Mouse (Mus musculus) liver, embryonic 15.5 days (tissue): ENCODE results near the gene Pole3. TPM values are rescaled to one million over a fixed set of nuclear protein-coding genes. Genes with fewer than 3 reads are reported as not detected.
A peak's percentile ranks its signal among the peaks of the same experiment; 100 is the strongest.

ENCODE experiments used
- ATAC-seq: fragments of 200-750 bp; cut with Nextera tagmentation; 2 replicates; pipeline ENCODE4 v1.8.0; 2017; ENCODE audit warnings: moderate number of reproducible peaks, mild to moderate bottlenecking, moderate library complexity; ENCODE audit not compliant: insufficient read depth
- H3K27ac ChIP-seq: fragments of 300-500 bp; sonication (generic); replicated peaks from 2 replicates; pipeline ENCODE4 v1.5.1; 2015; ENCODE audit warnings: mild to moderate bottlenecking, inconsistent platforms
- H3K27me3 ChIP-seq: fragments of 300-500 bp; sonication (generic); 2 replicates; pipeline ENCODE4 v1.6.1; 2015; ENCODE audit warnings: mild to moderate bottlenecking, inconsistent platforms
- H3K36me3 ChIP-seq: fragments of 300-500 bp; sonication (generic); replicated peaks from 2 replicates; pipeline ENCODE4 v1.6.1; 2015; ENCODE audit warnings: moderate library complexity, mild to moderate bottlenecking, inconsistent platforms
- H3K4me1 ChIP-seq: fragments of 300-500 bp; sonication (generic); replicated peaks from 2 replicates; pipeline ENCODE4 v1.6.1; 2015; ENCODE audit warnings: inconsistent platforms
- H3K4me2 ChIP-seq: fragments of 300-500 bp; sonication (generic); 2 replicates; pipeline ENCODE4 v1.6.1; 2015; ENCODE audit warnings: moderate library complexity, mild to moderate bottlenecking, inconsistent platforms
- H3K4me3 ChIP-seq: fragments of 300-500 bp; sonication (generic); replicated peaks from 2 replicates; pipeline ENCODE4 v1.5.1; 2015; ENCODE audit warnings: mild to moderate bottlenecking, inconsistent platforms
- H3K9ac ChIP-seq: fragments of 300-500 bp; sonication (generic); 2 replicates; pipeline ENCODE4 v1.6.1; 2015; ENCODE audit warnings: moderate library complexity, mild to moderate bottlenecking, inconsistent platforms
- H3K9me3 ChIP-seq: fragments of 300-500 bp; sonication (generic); replicated peaks from 2 replicates; pipeline ENCODE4 v1.6.1; 2016; ENCODE audit warnings: inconsistent platforms
- WGBS: fragments of 180-500 bp; shearing (Covaris S2); methylation state at CpG from one replicate; pipeline ENCODE4 v1.1.7; 2015; ENCODE audit warnings: mixed read lengths; ENCODE audit not compliant: insufficient replicate concordance; 5-methylcytosine and 5-hydroxymethylcytosine counted together
- polyA plus RNA-seq: library from polyadenylated mRNA; unstranded; fragments of >200 nt; fragmentation: Nextera tagmentation; extraction: Ambion mirVana; gene quantifications from 2 replicates; pipeline ENCODE4 v1.2.1, GENCODE M21; 2015

Pole3 gene
- polyA plus RNA-seq, 1 experiment from 2014 or later: 51.3 TPM

DNA sequence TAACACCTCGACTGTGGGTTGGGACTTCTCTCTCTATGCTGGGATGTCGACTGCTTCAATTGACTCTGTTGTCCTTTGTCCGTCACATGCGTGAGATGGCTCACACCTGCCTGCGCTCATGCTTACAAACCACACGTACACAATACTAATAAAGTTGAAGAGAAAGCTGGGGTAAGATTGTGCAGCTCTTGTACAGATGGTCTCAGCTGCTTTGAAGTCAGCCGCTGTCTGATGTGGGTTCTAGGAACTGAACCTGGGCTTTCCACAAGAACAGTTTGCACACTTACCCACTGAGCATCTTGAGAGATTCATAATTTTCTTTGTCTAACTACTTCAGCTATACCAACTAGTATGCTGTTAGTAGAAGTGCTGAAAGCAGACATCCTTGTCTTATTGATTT, 27.1 kb upstream of the Pole3 start:
- Histone ChIP-seq H3K4me3 (no peak overlapping the region), H3K27me3 (peaks cover 3% of the 10 kb centered on the region; the same call in 1 of the 2 replicates), H3K9me3 (no peaks in the 10 kb centered on the region), H3K4me2 (no peak overlapping the region), H3K27ac (no peak overlapping the region), H3K36me3 (no peaks in the 10 kb centered on the region), H3K9ac (no peak overlapping the region), H3K4me1 (no peaks in the 10 kb centered on the region)
- WGBS: 64% methylated on average over 7 of the region's 7 CpGs
- ATAC-seq: no peak

DNA sequence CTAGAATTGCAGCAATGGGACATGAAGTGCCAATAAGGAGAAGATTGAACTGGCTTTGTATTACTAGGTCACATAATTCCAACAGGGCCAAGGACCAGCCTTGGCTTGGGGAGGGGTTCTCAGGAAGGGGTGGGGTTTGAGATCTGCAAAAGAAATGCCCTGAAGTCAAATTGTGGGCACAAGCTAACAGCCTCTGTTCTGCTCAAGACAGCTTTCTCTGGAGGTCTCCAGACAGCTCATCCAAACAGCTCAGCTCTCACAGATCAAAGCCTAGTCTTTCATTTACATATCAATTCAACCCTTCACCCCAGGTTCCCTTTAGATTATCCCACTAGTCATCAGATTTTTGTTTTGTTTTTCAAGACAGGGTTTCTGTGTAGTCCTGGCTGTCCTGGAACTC, 19.9 kb upstream of the Pole3 start:
- ATAC-seq: no peak
- H3K4me1 ChIP-seq: no peaks in the 10 kb centered on the region
- H3K27me3 ChIP-seq: no peaks in the 10 kb centered on the region
- no peak overlapping the region for H3K4me3 ChIP-seq
- H3K27ac ChIP-seq: no peak overlapping the region
- H3K9ac ChIP-seq: no peak overlapping the region
- H3K4me2 ChIP-seq: no peak overlapping the region
- H3K9me3 ChIP-seq: no peaks in the 10 kb centered on the region
- no peaks in the 10 kb centered on the region for H3K36me3 ChIP-seq

DNA sequence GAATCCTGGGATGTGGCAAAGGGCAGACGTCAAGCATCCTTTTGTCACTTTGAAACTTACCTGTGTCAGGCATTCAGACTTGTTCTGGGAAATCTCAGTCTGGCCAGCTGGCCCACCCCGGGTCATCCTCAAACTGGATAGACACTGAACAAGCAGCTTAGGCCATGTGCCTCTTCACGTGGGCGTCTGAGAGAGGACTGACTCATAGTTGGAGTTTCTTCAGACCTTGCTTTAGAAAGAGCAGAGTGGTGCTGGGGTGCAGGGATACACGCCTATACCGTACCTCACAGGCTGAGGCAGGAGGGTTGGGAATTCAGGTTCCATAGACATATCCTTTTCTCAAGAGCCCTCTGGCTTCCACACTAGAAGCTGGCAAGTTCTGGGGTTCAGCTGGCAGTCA, 18.9 kb upstream of the Pole3 start:
- no peak overlapping the region for H3K9ac ChIP-seq
- no peak for ATAC-seq
- no peak overlapping the region for H3K27ac ChIP-seq
- no peaks in the 10 kb centered on the region for H3K4me1 ChIP-seq
- no peaks in the 10 kb centered on the region for H3K36me3 ChIP-seq
- WGBS: 64% methylated on average over 6 of the region's 6 CpGs
- H3K4me2 ChIP-seq: no peak overlapping the region
- H3K4me3 ChIP-seq: no peak overlapping the region
- no peaks in the 10 kb centered on the region for H3K27me3 ChIP-seq
- H3K9me3 ChIP-seq: no peaks in the 10 kb centered on the region

DNA sequence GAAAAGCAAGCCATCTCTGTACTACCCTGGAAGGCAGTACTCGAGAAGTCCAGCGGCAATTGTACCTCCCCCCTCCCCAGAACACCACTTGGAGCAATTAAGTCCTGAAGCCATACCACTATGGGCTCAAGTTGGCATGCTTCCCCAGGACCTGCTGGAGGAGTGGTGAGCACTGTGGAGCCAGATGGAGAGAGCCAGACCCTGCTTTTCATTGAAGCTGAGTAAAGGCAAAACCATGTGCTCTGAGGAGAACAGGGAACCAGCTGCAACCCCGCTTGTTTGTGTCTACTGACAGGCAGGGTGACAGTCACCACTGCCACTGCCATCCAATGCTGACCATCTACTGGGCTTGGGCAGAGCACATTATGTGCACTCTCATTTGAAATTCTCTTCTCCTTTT, 16.9 kb upstream of the Pole3 start:
- Histone ChIP-seq H3K4me3 (no peak overlapping the region), H3K36me3 (no peaks in the 10 kb centered on the region), H3K27ac (no peak overlapping the region), H3K4me1 (no peaks in the 10 kb centered on the region), H3K4me2 (no peak overlapping the region), H3K27me3 (no peaks in the 10 kb centered on the region), H3K9me3 (no peaks in the 10 kb centered on the region), H3K9ac (no peak overlapping the region)
- no peak for ATAC-seq
- WGBS: 74% methylated on average over 3 of the region's 3 CpGs

DNA sequence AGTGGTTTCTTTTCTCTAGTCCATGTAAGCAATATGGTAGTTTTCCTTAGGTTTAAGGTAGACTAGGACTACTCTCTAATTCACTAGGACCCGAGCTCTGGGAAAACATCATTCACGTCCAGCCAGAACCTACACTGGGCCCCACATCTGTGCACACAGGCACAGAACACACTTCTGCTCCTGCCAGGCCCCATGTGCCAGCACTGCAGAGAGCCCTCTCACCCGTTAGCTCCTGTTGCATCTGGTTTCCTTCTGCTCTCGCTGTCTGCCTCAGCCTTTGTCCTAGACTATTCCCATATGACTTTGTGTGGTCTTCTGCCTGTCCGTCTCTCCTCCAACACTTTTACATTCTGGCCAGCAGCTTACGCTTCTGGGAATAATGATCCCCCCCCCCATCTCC, 8.9 kb upstream of the Pole3 start:
- no peak overlapping the region for H3K4me2 ChIP-seq
- H3K4me1 ChIP-seq: peaks cover 5% of the 10 kb centered on the region
- 0 out of 2 replicates have a peak, but pooled peaks cover 5% of the 10 kb centered on the region for H3K27me3 ChIP-seq
- H3K36me3 ChIP-seq: no peaks in the 10 kb centered on the region
- no peak overlapping the region for H3K4me3 ChIP-seq
- WGBS: 63% methylated on average over 6 of the region's 6 CpGs
- H3K9me3 ChIP-seq: no peaks in the 10 kb centered on the region
- H3K27ac ChIP-seq: no peak overlapping the region
- no peak for ATAC-seq
- H3K9ac ChIP-seq: no peak overlapping the region

DNA sequence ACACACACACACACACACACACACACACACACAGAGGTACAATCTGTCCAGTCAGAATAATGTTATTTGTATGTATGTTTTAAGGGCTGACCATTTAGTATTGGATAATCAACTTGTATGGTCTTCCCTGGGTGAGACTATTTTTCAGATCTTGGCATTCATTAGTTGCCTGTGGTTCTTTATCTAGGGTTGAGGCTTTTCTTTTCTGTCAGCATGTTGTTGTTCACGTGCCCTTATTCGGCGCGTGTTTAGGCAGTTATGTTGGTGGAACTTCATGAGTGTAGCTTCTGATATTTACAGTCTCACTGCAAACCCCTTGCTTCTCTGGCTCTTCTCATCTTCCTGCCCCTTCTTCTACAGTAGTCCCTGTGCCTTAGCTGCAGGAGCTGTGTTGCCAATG, 2.8 kb upstream of the Pole3 start:
- Histone ChIP-seq H3K4me2 (no peak overlapping the region), H3K9me3 (no peaks in the 10 kb centered on the region), H3K36me3 (peaks cover 13% of the 10 kb centered on the region), H3K4me1 (peaks cover 29% of the 10 kb centered on the region), H3K27me3 (0 out of 2 replicates have a peak, but pooled peaks cover 5% of the 10 kb centered on the region), H3K4me3 (no peak overlapping the region), H3K9ac (no peak overlapping the region), H3K27ac (no peak overlapping the region)
- 23% methylated on average over 4 of the region's 4 CpGs for WGBS
- no peak for ATAC-seq

DNA sequence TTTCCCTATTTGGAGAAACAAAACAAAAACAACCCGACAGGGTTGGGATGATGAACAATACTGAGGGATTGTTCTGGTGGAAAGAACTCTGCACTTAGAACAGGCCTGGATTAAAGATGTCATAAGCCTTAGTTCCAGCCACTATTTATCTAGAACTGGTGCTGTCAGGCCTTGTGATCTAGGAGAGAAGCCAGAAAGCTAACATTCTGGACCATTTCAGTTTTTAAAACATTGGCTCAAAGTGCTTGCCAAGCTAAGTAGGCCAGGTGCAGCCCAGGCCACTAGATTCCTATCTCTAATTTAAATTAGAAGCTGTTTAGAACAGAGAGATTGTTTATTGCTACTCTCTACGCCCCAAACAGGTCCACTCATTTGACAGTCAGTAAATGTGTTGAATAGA, 1.4 kb upstream of the Pole3 start:
- H3K27ac ChIP-seq: no peak overlapping the region
- 46% methylated on average over 2 of the region's 2 CpGs for WGBS
- no peak overlapping the region for H3K4me3 ChIP-seq
- no peak overlapping the region for H3K9ac ChIP-seq
- ATAC-seq: no peak
- H3K9me3 ChIP-seq: no peaks in the 10 kb centered on the region
- H3K27me3 ChIP-seq: 0 out of 2 replicates have a peak, but pooled peaks cover 5% of the 10 kb centered on the region
- no peak overlapping the region for H3K4me2 ChIP-seq
- H3K4me1 ChIP-seq: peaks cover 37% of the 10 kb centered on the region
- peaks cover 26% of the 10 kb centered on the region for H3K36me3 ChIP-seq

DNA sequence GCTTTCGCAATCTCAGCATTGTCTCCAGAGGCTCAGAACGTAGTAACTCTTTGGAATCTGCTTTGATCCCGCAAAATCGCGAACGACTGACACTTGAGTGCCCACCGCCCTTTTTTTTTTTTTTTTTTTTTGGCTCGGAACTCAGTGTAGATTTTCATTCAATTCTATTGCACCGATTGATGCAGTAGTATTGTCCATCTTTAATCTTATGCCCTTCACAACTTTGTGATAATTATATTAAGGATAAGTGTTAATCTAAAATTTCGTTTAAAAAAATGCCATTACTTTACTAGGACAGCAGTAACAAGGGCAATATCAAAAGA, 582 bp upstream of the Pole3 start:
- H3K9ac ChIP-seq: no peak overlapping the region
- no peaks in the 10 kb centered on the region for H3K27me3 ChIP-seq
- peak overlapping the region; percentile 88 for H3K4me2 ChIP-seq
- H3K4me1 ChIP-seq: peaks cover 40% of the 10 kb centered on the region
- ATAC-seq: no peak
- 1% methylated on average over 10 of the region's 10 CpGs for WGBS
- peaks cover 26% of the 10 kb centered on the region for H3K36me3 ChIP-seq
- peak overlapping the region; percentile 76 for H3K4me3 ChIP-seq
- no peak overlapping the region for H3K27ac ChIP-seq
- H3K9me3 ChIP-seq: no peaks in the 10 kb centered on the region

DNA sequence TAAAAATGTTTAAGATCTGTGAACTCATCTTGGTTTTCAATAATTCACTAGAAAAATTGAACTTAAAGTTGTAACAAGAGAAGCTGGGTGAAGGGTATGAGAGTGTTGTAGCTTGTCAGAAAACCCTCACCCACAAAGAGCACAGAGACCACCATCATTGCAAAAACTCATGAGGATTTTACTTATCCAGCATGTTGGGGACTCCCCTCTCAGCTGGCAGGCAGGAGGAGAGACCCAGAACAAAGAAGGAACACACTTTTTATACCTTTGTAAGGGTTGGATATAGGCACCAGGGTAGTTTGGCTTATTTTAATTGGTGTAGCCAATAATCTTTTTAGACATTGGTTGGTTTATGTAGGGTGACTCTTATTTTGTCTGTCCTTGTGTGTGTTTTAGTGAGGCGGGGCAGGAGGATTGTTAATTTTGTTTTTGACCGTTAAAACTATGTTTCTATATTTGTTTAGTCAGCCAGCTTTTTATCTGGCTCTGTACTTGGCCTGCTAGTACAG, 3.9 kb downstream of the Pole3 start:
- 53% methylated on average over 2 of the region's 2 CpGs for WGBS
- peak overlapping the region; percentile 79 for H3K4me3 ChIP-seq
- H3K4me1 ChIP-seq: peaks cover 73% of the 10 kb centered on the region

DNA sequence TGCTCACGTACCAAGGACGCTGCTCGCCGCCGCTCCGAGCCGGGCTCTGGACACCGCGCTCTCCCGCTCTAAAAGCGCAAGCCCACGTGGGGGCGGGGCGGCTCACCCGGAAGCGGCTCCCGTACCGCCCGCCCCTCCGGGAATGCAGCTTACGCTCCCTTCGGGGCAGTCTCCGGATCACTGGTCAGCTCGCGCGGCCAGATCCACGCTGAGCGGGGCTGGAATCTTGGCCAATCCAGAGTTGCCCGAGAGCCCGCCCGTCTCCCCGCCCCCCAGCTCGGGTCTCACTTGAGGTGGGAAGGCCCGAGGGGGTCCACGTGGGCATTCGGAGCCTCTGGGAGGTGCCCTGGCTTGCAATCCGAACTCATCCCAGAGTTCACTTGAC, 5.0 kb downstream of the Pole3 start, which contains the start of gene Alad:
Gene Alad, minus strand, starts transcription at position 70 of the 385 bp plus-strand sequence.
- H3K27me3 ChIP-seq: no peaks in the 10 kb centered on the region
- peak within 1 kb of the TSS; percentile 90 for H3K4me2 ChIP-seq
- H3K9me3 ChIP-seq: no peaks in the 10 kb centered on the region
- H3K9ac ChIP-seq: peak within 1 kb of the TSS; percentile 91
- peak; percentile 48 for ATAC-seq
- H3K4me1 ChIP-seq: peaks cover 74% of the 10 kb centered on the region
- peaks cover 33% of the 10 kb centered on the region for H3K36me3 ChIP-seq
- peak within 1 kb of the TSS; percentile 99 for H3K27ac ChIP-seq
- under 1% methylated on average over 37 of the region's 37 CpGs for WGBS
- H3K4me3 ChIP-seq: peak within 1 kb of the TSS; percentile 79

More for the DNA sequence above, 3.9 kb downstream of the Pole3 start:
- Histone ChIP-seq H3K4me2 (peak overlapping the region; percentile 90), H3K27ac (peak overlapping the region; percentile 99), H3K27me3 (no peaks in the 10 kb centered on the region), H3K9ac (no peak overlapping the region), H3K9me3 (no peaks in the 10 kb centered on the region), H3K36me3 (peaks cover 26% of the 10 kb centered on the region)
- ATAC-seq: no peak

DNA sequence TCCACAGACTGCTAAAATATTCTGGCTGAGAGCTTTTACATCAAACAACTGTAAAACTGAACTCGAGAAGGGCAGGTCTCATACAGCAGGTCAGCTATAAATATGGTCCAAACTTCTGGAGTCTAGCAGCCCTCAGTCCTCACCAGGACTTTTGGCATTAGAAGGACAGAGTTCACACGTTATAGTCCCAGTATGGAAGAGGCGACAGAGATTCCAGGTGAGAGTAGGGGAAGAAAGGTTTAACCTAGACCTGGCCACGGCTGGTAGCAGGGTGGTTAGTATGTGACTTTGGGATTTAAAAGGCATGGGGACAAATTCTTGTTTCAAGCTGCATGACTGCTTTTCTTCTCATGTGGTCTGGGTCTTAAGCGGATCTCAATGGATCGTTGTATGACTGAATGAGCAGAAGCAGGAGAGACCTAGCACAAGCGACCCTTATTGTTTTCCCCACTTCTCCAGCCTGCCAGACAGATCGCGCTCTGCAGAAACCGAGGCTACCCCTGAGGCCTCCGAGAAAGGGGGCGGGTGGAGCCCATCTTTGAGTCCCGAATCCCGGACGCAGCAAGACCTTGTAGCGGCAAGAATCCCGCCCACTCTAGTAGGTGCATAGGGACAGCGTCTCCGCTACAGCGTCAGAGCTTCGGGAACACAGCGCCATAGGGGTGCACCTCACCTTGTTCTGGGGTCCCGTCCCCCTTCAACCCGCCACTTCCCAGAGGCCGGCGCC, 5.6 kb downstream of the Pole3 start:
- Histone ChIP-seq H3K4me2 (peak overlapping the region; percentile 90), H3K9me3 (no peaks in the 10 kb centered on the region), H3K27ac (peak overlapping the region; percentile 99), H3K4me3 (peak overlapping the region; percentile 79), H3K27me3 (no peaks in the 10 kb centered on the region), H3K36me3 (peaks cover 37% of the 10 kb centered on the region), H3K9ac (peak overlapping the region; percentile 91), H3K4me1 (peaks cover 73% of the 10 kb centered on the region)
- 2% methylated on average over 26 of the region's 26 CpGs for WGBS
- peak; percentile 6 for ATAC-seq
